Mouse (Mus musculus): ENCODE results near the gene Chrm4. TPM values are rescaled to one million over a fixed set of nuclear protein-coding genes. Genes with fewer than 3 reads are reported as not detected.

Gene Chrm4
- total RNA-seq, 2 experiments from 2014 or later, result not detected

DNA sequence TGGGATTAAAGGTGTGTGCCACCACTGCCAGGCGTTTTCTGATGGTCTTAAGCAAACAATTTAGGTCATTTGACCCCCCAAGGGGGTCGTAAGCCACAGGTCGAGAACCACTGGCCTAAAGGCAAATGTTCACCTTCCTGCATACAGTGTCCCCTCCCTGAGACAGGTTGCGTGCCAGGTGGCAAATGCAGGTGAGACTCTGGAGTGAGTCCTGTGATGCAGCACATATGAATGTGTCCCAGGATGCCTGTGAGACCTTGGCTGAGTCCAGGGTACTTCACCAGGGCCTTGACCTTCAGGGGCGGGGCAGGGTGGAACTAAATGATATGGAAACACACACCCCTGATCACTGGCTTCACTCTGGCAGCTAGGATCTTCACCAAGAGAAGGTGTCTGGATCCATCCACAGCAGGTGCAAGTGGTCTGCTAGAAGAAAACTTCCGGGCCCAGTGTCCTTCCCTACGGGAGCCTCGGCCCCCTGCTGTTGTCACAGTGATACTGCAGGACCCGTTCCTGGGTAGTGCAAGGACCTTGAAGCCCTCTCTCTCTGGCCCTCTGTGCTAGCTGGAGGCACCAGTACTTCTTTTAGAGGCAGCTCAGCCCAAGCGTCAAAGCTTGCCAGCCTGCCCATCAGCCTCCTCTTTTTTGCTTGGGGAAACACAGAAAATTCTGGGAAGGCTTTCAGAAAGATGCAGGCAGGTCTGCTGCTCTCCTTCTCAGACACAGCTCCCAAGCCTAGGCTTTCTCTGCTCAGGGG lies 31.8 kb downstream of the Chrm4 start:
- DNase-seq, result peak; percentile 65
- intact Hi-C loops (cut with DNase I; ENCODE audit: low total_unique reads), result no loop called here

DNA sequence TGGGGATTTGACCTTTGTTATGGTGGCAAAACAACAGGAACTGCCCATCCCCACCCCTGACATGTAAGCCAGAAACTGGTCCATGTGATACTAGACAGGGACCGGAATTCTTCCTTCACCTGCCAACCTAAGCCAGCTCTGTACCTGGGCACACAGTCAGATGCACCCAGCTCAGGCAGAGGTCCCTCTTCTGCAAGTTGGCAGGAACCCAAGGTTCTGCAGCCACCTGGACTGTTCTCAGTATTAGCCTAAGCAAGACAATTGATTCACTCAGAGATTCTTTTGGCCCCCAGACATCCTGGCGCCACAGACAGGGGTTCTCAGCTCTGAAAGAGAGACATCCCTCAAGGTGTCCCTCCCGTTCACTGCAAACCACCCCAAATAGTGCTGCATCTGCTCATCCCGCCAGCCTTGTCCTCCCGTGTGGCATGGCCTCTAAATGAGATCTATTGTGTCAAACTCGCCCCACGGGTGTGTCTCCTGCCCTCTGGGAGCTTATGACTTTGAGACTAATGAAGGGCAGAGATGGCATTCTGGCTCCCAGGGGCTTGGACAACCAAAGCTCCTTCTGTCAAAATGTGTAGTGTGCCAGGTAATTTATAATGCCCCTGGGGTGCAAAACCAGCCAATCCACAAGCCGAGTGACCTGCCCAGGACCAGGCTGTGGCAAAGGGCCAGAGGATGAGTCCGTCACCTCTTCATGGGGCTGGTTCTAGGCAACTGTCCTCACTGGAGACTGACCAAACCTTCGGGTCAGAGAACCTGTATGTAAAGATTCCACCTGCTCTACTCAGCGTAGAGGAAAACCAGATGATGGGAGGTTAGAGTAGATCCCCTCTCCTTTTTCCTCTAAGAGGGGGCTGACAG lies 32.7 kb downstream of the Chrm4 start:
- intact Hi-C loops (cut with DNase I; ENCODE audit: low total_unique reads), result loop anchor here (2.0 kb wide), 1 partner anchor 15 kb away; the partner anchor contains the start of gene Gm9821
- no peak for DNase-seq

DNA sequence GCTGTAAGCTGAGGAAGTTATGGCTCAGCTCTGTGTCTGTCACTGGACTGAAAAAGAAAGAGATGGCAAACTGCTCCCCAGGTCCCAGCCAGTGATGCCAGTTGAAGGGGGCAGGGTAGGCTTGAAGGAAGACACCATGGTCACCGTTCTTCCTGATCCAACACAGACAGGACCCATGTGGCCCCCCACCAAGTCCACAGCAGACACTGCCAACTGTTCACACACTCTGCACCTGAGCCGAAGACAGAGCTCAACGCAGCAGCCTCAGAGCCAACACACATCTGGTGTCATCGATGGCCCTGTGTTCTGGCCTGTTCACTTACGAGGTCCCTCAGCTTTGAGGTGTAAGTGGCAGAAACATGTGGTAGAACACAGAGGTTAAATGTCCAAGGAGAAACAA lies 33.4 kb downstream of the Chrm4 start:
- intact Hi-C loops (cut with DNase I; ENCODE audit: low total_unique reads), result loop anchor here (2.0 kb wide), 1 partner anchor 16 kb away; the partner anchor contains the start of gene Gm9821
- DNase-seq, result no peak

DNA sequence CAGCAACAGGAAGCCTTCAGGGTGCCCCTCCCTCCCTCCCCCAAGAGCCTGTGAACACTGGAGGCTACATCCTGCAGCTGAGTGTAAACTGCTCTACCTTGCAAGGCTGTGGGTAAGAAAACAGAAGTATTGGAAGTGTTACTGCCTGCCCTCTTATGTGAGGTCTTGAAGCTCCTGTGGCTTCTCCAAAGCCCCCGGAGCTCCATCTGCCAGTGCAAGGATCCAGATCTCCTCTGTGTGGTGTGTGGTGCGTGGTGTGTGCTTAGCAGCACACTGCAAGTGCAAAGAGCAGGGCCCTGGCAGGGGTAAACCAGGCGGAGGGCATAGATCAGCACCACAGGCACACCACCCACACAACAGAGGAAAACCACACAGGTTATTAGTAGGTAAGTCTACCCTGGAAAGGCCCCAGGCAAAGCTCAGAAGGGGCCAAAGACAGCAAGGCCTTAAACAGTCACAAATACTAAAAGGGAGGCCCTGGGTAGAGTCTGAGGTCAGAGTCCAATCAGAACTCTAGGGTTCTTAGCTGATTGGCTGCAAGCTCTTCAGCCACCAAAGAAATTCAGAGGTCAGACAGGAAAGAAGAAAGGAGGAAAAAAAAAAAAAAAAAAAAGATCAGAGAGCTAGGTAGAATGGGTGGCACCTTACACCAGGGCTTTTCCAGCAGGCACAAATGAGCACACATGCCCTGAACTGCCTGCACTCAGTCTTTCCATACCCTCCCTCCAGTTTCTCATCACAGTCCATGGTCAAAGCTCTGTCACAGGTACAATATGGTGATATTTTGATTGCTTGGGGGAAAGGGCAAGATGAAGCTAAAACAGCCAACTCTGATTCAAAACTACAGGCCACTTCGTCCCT lies 35.1 kb downstream of the Chrm4 start:
- intact Hi-C loops (cut with DNase I; ENCODE audit: low total_unique reads), result loop anchor here (2.0 kb wide), 1 partner anchor 17 kb away; the partner anchor contains the start of gene Gm9821
- DNase-seq, result no peak

DNA sequence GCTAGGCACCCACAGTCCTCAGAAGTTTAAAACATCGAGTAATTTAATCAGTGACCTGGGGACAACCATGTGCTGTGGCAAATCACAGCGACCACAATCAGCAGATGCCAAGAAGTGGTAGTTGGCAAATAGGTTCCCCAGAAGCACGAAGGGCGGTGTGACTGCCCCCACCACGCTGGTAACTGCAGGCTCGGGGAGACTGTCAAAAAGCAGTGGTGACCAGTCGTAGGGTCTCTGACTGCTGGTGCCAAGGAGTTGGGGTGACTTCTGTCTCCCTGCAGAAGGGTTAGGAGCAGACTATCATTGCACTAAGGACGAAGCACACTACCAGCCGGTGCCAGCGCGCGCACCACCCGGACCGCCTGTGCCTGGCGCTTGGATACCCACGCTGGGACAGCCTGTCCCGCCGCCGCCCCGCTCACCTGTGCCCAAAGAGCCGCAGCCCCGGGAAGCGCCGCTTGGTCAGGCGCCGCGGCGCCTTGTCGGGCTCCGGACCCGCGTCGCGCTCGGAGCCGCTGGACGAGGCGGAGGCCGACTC lies 35.9 kb downstream of the Chrm4 start:
- intact Hi-C loops (cut with DNase I; ENCODE audit: low total_unique reads), result no loop called here
- DNase-seq, result peak; percentile 40

DNA sequence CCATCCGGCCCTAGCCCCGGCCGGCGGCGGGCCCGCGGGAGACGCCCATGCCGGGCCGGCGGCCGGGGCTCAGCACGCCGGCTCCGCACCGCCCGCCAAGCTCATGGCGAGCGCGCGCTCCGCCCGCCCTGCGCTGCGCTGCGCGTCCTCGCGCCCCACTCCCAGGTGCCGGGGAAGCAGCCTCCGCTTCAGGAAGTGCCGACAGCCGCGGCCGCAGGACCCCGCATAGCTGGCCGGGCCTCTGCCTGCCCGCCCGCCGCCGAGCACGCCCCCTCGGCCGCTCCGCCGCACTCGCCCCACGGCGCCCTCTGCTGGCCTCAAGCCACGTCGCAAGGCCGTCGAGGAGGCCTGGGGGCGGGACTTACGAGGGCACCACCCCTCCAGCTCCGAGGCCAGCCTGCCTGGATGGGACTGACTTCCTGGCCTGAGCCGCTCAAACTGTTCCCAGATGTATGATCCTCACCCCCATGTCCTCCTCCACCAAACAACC lies 36.4 kb downstream of the Chrm4 start:
- peak; percentile 97 for DNase-seq
- intact Hi-C loops (cut with DNase I; ENCODE audit: low total_unique reads), result no loop called here

DNA sequence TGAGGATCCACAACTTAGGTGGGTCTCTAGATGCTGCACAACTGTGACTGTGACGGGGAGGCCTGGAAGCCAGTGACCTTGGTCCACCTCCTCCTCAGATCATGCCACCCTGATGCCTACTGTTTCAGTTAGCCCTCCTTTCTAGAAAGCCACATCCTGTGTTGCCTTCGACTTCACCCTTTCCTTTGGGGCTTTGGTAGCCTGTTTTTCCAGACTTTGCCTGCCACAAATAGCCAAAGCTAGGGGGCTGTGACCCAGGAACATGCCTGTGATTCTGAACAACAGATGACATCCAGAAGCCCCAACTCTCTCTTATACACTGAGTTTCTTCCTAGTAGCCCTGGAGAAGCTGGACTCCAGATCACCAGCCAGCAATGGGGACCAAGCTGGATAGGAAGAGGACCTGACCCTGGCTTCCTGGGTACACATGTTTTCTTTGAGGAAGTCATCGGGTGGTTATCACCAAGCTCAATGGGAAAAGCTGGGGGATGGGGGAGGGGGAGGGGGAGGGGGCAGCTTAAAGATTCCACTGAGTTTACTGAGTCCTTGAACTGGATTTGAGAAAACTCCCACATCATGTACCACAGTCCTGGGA lies 37.7 kb downstream of the Chrm4 start:
- DNase-seq, result no peak
- intact Hi-C loops (cut with DNase I; ENCODE audit: low total_unique reads), result no loop called here

DNA sequence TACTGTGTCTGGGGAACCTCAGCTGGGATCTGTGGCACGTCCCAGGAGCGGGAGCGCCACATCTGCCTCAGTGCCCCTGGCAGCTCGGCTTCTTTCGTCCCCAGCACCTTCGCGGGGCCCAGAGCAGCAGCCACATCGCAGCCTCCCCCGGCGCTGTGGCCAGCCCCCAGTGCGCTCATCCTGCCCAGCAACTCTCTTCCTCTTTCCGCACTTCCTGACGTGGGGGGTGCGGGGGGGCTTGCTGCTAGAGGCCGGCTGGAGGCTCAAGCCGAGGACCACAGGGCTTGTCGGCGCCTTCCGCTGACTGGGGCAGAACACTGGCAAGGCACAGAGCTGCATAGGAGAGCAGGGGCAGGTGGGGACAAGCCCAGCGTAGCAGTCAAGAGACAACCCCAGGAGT lies 38.4 kb downstream of the Chrm4 start:
- intact Hi-C loops (cut with DNase I; ENCODE audit: low total_unique reads), result no loop called here
- DNase-seq, result peak; percentile 74

DNA sequence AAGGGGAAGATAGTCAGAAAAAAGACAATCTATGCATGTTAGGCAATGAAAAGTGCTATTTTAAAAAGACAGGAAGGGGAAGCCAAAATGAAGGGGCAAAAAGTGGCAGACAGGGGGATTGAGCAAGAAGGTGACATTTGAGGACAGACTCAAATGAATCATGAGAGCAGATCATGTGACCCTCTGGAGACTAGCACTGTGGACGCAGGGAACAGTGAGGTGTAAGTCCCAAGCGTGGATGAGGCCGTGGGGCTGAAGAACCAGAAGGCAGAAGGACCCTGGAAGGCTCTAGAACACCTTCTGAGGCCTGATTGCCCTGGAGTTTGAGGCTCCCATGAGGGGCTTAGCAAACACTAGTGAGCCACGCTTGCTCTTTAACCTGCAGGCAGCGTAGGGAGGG lies 39.3 kb downstream of the Chrm4 start:
- DNase-seq, result no peak
- intact Hi-C loops (cut with DNase I; ENCODE audit: low total_unique reads), result no loop called here

DNA sequence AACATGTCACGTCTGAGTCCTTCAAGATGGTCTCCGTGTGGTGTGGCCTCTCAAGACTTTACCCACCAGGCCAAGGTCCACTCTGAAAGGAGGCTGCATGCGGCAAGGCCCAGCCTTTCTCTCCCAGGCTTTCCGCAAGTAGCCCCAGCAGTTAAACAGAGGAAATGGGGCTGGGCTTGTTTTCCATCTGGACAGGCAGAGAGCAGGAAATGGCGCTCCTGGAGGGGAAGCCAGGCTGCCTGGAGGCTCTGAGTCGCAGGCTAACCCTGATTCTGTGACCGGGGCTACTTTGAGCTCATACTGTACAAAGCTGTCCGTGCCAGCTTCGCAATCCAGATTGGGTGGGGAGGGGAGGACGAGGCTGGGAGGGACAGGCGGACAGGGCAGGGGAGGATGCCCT lies 40.9 kb downstream of the Chrm4 start:
- intact Hi-C loops (cut with DNase I; ENCODE audit: low total_unique reads), result no loop called here

DNA sequence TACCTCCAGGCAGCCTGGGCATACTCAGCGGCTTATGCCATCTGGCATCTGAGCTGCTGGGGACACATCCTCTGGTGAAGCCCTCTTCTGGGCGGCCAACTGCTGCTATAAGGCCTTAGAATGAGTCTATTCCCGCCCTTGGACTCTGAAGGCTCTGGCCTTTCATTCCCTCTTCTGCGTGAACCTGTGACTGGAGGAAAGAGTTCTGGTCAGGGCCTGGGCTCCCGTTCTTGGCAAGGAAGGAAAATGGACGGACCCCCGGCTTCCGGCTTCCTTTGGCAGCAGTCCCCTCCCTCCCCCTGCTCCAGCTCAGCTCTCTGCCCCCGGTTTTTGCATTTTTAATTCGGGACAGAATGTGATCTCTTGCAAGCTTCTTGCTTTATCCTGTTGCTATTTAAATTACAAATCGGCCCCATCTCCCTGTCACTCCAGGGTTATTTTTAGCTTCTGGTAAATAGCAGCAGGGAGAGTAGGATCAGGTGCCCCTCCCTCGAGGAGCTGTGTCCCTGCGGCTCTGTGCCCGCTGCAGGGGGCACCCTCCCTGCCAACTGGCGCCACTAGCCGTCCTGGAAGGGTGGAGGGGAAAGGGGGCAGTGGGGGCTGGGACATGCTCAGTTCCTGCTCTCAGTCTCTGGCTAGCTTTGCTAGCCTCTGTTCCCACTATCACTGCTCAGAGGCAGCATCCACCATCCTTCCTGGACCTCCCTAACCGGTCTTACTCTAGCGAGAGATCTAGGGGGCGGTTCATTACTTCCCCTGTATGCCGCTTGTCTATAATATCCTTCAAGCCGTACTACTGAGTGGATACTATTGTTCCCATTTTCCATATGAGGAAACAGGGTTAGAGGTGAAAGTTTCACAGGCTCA lies 44.4 kb downstream of the Chrm4 start:
- DNase-seq, result peak; percentile 68
- intact Hi-C loops (cut with DNase I; ENCODE audit: low total_unique reads), result no loop called here

More for the DNA sequence above, 40.9 kb downstream of the Chrm4 start:
- no peak for DNase-seq

DNA sequence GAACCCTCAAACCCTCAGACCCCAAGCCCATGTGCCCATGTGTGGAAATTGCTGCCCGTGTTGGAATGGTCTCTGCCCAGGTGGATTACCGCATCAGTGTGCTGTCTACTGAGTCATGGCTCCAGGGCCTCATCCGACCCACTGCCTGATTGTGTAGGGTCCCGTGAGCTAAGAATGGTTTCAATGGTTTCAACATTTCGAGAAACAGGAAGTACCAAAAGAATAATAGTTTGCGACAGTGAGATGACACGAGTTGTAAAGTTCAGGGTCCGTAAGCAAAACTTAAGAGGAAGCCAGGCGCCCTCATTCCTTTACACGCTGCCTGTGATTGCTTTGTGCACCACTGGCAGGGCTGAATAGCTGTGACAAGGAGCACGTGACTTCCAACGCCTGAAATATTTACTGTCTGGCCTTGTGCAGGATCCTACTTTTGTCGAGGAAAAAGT lies 45.1 kb downstream of the Chrm4 start:
- no peak for DNase-seq
- intact Hi-C loops (cut with DNase I; ENCODE audit: low total_unique reads), result no loop called here

DNA sequence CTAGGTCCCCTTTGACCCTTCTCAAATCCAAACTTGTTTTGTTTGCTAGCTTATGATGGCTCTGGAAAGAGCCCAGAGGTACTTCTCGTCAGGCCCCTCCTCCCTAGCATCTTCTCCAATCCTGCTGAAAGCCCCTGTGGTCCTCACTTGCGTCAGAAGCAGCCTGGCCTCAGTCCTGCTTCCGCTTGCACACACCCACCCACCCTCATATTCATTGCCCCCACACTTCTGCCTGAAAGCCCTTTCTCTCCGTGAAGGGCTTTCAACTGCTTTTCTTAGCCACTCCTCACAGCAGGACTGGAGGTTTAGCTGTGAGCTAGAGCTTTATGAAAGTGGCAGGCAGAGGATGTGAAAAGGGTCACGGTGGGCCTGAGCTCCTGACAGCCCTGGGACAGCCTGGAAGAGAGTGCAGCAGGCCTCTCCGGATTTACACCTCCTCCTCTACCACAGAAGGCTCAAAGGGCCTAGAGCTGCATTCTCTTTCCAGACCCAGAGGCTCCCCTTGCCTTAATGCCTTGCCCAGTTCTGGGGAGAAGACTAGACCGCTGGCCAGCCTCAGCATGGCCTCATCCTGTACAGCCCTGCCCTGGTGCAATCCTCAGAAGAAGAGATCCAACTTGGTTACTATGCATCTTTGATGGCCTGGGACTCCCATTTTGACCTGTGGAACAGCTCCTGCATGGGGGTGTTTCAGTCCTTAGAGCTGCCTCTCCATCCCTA lies 46.5 kb downstream of the Chrm4 start:
- intact Hi-C loops (cut with DNase I; ENCODE audit: low total_unique reads), result no loop called here
- DNase-seq, result no peak

DNA sequence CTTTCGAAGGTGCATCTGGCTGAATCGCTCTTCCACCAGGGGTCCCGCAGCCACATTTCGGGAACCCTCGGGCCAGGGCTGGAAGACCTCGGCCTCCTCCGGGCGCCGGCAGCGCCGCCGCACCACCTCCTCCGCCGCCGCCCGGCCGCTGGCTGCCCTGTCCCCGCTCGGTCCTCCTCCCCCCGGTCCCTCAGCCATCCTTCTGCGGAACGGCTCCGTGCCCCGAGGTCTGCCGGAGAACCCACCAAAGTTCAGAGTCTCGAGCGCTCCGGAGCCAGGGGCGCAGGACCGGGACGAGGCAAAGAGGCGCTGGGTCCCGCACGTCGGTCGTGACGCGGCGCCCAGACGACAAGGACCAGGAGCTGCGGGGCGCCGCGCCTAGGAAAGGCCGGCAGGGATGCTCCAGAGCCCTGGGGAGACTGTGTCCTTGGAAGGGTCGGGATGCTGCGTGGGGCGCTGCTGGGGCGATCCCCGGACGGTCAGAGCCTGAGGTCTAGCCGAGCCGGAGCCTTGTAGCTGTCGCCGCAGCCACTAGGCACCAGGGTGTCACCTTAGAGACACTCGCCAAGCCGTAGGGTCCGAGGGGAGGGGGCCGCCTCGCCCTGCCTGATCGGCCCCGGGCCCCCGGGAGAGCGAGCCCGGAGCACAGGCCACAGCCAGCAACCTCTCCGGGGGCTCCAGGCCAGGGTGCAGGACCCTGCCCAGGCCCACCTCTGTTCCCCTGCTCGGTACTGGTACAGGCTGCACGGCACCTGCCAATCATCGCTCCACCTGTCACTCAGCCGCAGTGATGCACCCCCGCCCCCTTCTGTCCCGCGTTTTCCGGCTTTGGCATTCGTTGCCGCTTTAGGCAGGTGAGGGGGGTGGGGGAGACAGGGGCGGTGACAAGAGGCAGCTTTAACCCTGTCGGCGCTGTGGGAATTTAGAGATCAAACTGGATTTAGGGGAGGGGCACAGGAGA lies 48.8 kb downstream of the Chrm4 start, which contains the start of gene Dgkz:
Gene Dgkz (minus strand): TSS at position 284 of the 961 bp plus-strand sequence.
- intact Hi-C loops (cut with DNase I; ENCODE audit: low total_unique reads), result no loop called here
- DNase-seq, result no peak

DNA sequence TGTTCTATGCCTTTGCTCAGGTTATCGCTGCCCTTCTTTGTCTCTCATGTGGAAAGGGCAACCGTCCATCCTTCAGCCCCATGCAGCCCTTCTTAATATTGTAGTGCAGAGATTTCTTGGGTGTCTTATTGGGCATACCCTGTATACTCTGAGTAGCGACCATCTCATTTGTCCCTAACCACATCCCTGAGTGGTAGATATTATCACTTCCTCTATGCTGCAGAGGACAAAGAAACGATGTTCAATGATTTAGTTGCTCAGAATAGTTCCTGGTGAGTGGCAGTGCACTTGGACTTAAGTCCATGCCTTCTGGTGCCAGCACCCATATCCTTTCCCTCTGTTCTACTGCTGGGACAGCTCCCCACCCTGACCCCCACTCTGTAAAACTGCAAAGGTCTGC lies 50.9 kb downstream of the Chrm4 start:
- intact Hi-C loops (cut with DNase I; ENCODE audit: low total_unique reads), result no loop called here

More for the DNA sequence above, 50.9 kb downstream of the Chrm4 start:
- DNase-seq, result no peak

All from gastrocnemius, postnatal 14 days (tissue).